Mouse (Mus musculus): ENCODE data around the gene Dnah7b. TPM values are rescaled to one million over a fixed set of nuclear protein-coding genes. Genes with fewer than 3 reads are reported as not detected.

Gene Dnah7b
- total RNA-seq (2012; rRNA removed) (not detected in 2 replicates), polyA plus RNA-seq (2012; ENCODE audit: insufficient read depth in 1 of 2, insufficient read length in 2 of 2, low read depth in 1 of 2, low replicate concordance in 2 of 2, missing spikeins in 1 of 2) (under 1 TPM in 1 of 2 experiments, not detected in 1; 0.10 TPM)

DNA sequence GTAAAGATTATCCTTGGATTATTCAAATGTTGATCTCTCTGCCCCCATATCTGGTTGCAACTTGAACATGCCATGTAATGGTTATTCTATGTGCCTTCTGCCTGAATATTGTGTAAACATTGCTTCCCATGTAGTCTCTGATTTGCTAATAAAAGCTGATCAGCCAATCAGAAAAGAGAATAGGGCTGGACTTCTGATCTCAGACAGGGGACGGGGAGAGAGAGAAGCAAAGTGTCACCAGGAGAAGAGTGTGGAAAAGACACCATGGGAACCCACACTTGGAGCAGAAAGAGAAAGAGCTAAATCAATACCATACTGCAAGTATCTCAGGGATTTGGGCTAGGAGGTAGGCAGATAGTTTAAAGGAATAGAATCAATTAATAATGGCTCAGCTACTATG lies at the start of gene Dnah7b:
Gene Dnah7b, plus strand, starts transcription at position 301 of the 400 bp plus-strand sequence.
- no peak for DNase-seq (ENCODE audit: low read depth, low spot score)
- H3K79me2 ChIP-seq (ENCODE audit: control insufficient read depth, insufficient read depth, low read length, poor library complexity), result no peaks in the 10 kb centered on the region
- no peaks in the 10 kb centered on the region for H3K4me1 ChIP-seq (ENCODE audit: control insufficient read depth in 1 of 2, insufficient read depth in 2 of 2, low read length in 2 of 2)
- no peaks in the 10 kb centered on the region for H3K27me3 ChIP-seq (ENCODE audit: control insufficient read depth in 1 of 2, insufficient read depth in 2 of 2, low read length in 2 of 2)
- no peak within 1 kb of the TSS for H3K9ac ChIP-seq (ENCODE audit: control insufficient read depth, low read depth, low read length, poor library complexity, severe bottlenecking)
- no peaks in the 10 kb centered on the region for H3K9me3 ChIP-seq (replicated peaks; ENCODE audit: insufficient read depth, low read length)
- H3K4me3 ChIP-seq (ENCODE audit: control insufficient read depth in 1 of 2, insufficient read depth in 1 of 2, low read depth in 2 of 2, low read length in 2 of 2), result no peak within 1 kb of the TSS
- TF ChIP-seq MYC (IDR thresholded peaks at IDR 0.05; ENCODE audit: low read depth, low read length), result no peak
- no peak for TF ChIP-seq E2F4 (IDR thresholded peaks at IDR 0.05; ENCODE audit: borderline replicate concordance, low read depth, low read length)
- no peak for TF ChIP-seq KAT2A (conservative IDR thresholded peaks at IDR 0.05; ENCODE audit: low read depth, low read length)
- TF ChIP-seq BHLHE40 (IDR thresholded peaks at IDR 0.05; ENCODE audit: borderline replicate concordance, low read depth, low read length), result no peak
- no peak for TF ChIP-seq USF1 (IDR thresholded peaks at IDR 0.05; ENCODE audit: low read depth, low read length)
- no peak for TF ChIP-seq CHD1 (IDR thresholded peaks at IDR 0.05; ENCODE audit: low read depth, low read length)
- TF ChIP-seq NELFE (IDR thresholded peaks at IDR 0.05; ENCODE audit: low read depth, low read length), result no peak
- TF ChIP-seq POLR2A (IDR thresholded peaks at IDR 0.05; ENCODE audit: control insufficient read depth in 1 of 2, insufficient read depth in 1 of 2, low read depth in 1 of 2, low read length in 2 of 2, poor library complexity in 1 of 2), result no peak
- no peak for TF ChIP-seq ETS1 (IDR thresholded peaks at IDR 0.05; ENCODE audit: low read depth, low read length)
- TF ChIP-seq TBP (IDR thresholded peaks at IDR 0.05; ENCODE audit: low read depth, low read length), result no peak
- TF ChIP-seq SMC3 (IDR thresholded peaks at IDR 0.05; ENCODE audit: low read depth, low read length), result no peak
- no peak for TF ChIP-seq CHD2 (IDR thresholded peaks at IDR 0.05; ENCODE audit: low read length)
- no peak for TF ChIP-seq MAZ (IDR thresholded peaks at IDR 0.05; ENCODE audit: low read depth, low read length)
- H3K27ac ChIP-seq (ENCODE audit: control insufficient read depth, low read depth, low read length), result no peak within 1 kb of the TSS
- no peaks in the 10 kb centered on the region for H3K36me3 ChIP-seq (ENCODE audit: control insufficient read depth in 1 of 2, insufficient read depth in 2 of 2, low read length in 2 of 2)

DNA sequence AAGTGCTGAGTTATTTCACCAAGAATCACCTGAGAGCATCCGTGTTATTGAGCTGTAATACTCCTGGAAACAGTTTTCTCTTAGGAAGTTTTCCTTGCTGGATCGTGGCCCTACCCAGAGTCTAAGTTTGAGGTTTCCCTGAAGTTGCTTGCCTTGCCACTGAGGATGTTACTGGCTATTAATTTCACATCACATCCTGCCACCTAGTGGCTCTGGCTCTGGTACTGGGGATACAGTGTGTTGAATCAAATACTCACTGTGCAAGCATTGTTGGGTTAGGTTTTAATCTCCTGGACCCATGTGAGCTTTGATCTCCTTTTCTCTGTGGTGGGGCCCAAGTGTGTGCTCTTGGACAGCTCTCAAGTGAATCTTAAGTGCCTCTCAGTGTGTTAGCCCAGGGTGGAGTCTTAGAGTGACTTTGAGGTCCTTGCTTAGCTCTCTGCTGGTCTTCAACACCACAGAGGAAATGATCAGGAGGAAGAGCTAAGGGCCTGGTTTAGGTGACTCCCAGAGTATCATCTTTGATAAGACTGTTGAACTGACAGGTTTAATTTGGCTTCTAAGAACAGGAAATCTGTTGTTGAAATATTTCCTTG lies 47.6 kb upstream of the Dnah7b start:
- peak; percentile 39 for DNase-seq (ENCODE audit: low read depth, low spot score)
- no peaks in the 10 kb centered on the region for H3K79me2 ChIP-seq (ENCODE audit: control insufficient read depth, insufficient read depth, low read length, poor library complexity)
- H3K9me3 ChIP-seq (replicated peaks; ENCODE audit: insufficient read depth, low read length), result no peaks in the 10 kb centered on the region
- H3K4me1 ChIP-seq (ENCODE audit: control insufficient read depth in 1 of 2, insufficient read depth in 2 of 2, low read length in 2 of 2), result peaks cover 0 to 2% of the 10 kb centered on the region in 2 experiments; a peak in 1 of 4 replicates
- H3K27me3 ChIP-seq (ENCODE audit: control insufficient read depth in 1 of 2, insufficient read depth in 2 of 2, low read length in 2 of 2), result no peaks in the 10 kb centered on the region
- no peak overlapping the region for H3K27ac ChIP-seq (ENCODE audit: control insufficient read depth, low read depth, low read length)
- no peak overlapping the region for H3K9ac ChIP-seq (ENCODE audit: control insufficient read depth, low read depth, low read length, poor library complexity, severe bottlenecking)
- H3K36me3 ChIP-seq (ENCODE audit: control insufficient read depth in 1 of 2, insufficient read depth in 2 of 2, low read length in 2 of 2), result peaks cover 0 to 5% of the 10 kb centered on the region in 2 experiments; a peak in 2 of 4 replicates
- peak; percentile 58 for TF ChIP-seq ZC3H11A (IDR thresholded peaks at IDR 0.05; ENCODE audit: low read depth, low read length)
- no peak for TF ChIP-seq ETS1 (IDR thresholded peaks at IDR 0.05; ENCODE audit: low read depth, low read length)
- TF ChIP-seq CTCF (IDR thresholded peaks at IDR 0.05 in 2 of 3, conservative IDR thresholded peaks at IDR 0.05 in 1 of 3; ENCODE audit: control insufficient read depth in 1 of 3, insufficient read depth in 1 of 3, low read depth in 2 of 3, low read length in 3 of 3, poor library complexity in 1 of 3, severe bottlenecking in 1 of 3), result peak; percentile 22 to 65 (median 24); a peak in 2 of 6 replicates
- TF ChIP-seq NELFE (IDR thresholded peaks at IDR 0.05; ENCODE audit: low read depth, low read length), result no peak
- TF ChIP-seq SMC3 (IDR thresholded peaks at IDR 0.05; ENCODE audit: low read depth, low read length), result peak; percentile 69
- peak; percentile 60 for TF ChIP-seq RAD21 (IDR thresholded peaks at IDR 0.05; ENCODE audit: low read depth, low read length)
- no peak overlapping the region for H3K4me3 ChIP-seq (ENCODE audit: control insufficient read depth in 1 of 2, insufficient read depth in 1 of 2, low read depth in 2 of 2, low read length in 2 of 2)
